In genomic region chr11:32542181-32542580, GRCm38 (mm10) we compare ENCODE assay signal across 11 mouse cellular contexts. TPM values are rescaled to one million over a fixed set of nuclear protein-coding genes. Genes with fewer than 3 reads are reported as not detected.
DNase-seq lines count a peak whose midpoint lies in the region; ATAC-seq and TF ChIP-seq lines count a peak whose summit lies in the region.
"Had no signal": no experiment of that assay in that cellular context is flagged by ENCODE, and none has a peak within 500 bp of the region (broad histone marks: within the 10 kb centered on the region; RNA-seq: fewer than 3 reads in every experiment).

No protein-coding gene starts in this region.

- H3K27me3 ChIP-seq in thymus, adult 2 months (ENCODE audit: control insufficient read depth, insufficient read depth, low read length), result no peaks in the 10 kb centered on the region
- no peaks in the 10 kb centered on the region for H3K27me3 ChIP-seq in intestine, postnatal 0 days (replicated peaks; ENCODE audit: control insufficient read depth, insufficient read depth, low read length)
- no peaks in the 10 kb centered on the region for H3K27me3 ChIP-seq in stomach, embryonic 16.5 days (ENCODE audit: control insufficient read depth, insufficient read depth, low read length)

- peak; percentile 86 for DNase-seq in heart, adult 11 months
- DNase-seq in heart, postnatal 4 days, result no peak
- DNase-seq in thymus, adult 2 months, result no peak
- DNase-seq in thymus, postnatal 14 days, result no peak
- no peak for DNase-seq in cerebellum, postnatal 10 days
- DNase-seq in Muller cell, postnatal 12 days (ENCODE audit: inconsistent ontology term), result no peak
- DNase-seq: cerebellum, adult 9-10 months; lung, adult 2 months had no signal

- no peak for TF ChIP-seq CTCF in thymus, adult 2 months (IDR thresholded peaks at IDR 0.05; ENCODE audit: borderline replicate concordance, control insufficient read depth, extremely low read depth, insufficient read depth, low read length, poor library complexity)
- TF ChIP-seq CTCF in intestine, postnatal 0 days (IDR thresholded peaks at IDR 0.05; ENCODE audit: low read depth), result no peak

- no peaks in the 10 kb centered on the region for H3K9me3 ChIP-seq in intestine, postnatal 0 days (ENCODE audit: control insufficient read depth)
- H3K9me3 ChIP-seq in stomach, embryonic 16.5 days (replicated peaks; ENCODE audit: control insufficient read depth, low read length), result no peaks in the 10 kb centered on the region

- H3K4me1 ChIP-seq in thymus, adult 2 months (replicated peaks; ENCODE audit: control insufficient read depth, insufficient read depth, low read length), result peaks cover 62% of the 10 kb centered on the region
- H3K4me1 ChIP-seq in intestine, postnatal 0 days (replicated peaks; ENCODE audit: control insufficient read depth, insufficient read depth, low read length), result no peaks in the 10 kb centered on the region
- peaks cover 31% of the 10 kb centered on the region for H3K4me1 ChIP-seq in stomach, embryonic 16.5 days (ENCODE audit: control insufficient read depth, insufficient read depth, low read length)

- H3K36me3 ChIP-seq in thymus, adult 2 months (ENCODE audit: control insufficient read depth, insufficient read depth, low read length), result no peaks in the 10 kb centered on the region
- peaks cover 3% of the 10 kb centered on the region; the same call in 1 of the 2 replicates for H3K36me3 ChIP-seq in intestine, postnatal 0 days (ENCODE audit: control insufficient read depth, insufficient read depth)
- H3K36me3 ChIP-seq in stomach, embryonic 16.5 days (ENCODE audit: control insufficient read depth, insufficient read depth, low read length), result no peaks in the 10 kb centered on the region

- 40% methylated on average over 4 of the region's 4 CpGs for WGBS in thymus, adult 2 months
- WGBS in intestine, postnatal 0 days, result 93% methylated on average over 4 of the region's 4 CpGs
- WGBS in stomach, embryonic 16.5 days, result 85% methylated on average over 4 of the region's 4 CpGs

- H3K9ac ChIP-seq in intestine, postnatal 0 days (ENCODE audit: low read depth, low read length), result no peak overlapping the region
- H3K9ac ChIP-seq in stomach, embryonic 16.5 days (ENCODE audit: low read length), result no peak overlapping the region

- H3K4me2 ChIP-seq in intestine, postnatal 0 days (replicated peaks; ENCODE audit: low read depth), result no peak overlapping the region
- H3K4me2 ChIP-seq in stomach, embryonic 16.5 days (ENCODE audit: low read depth, low read length), result no peak overlapping the region

- H3K4me3 ChIP-seq in thymus, adult 2 months (ENCODE audit: control insufficient read depth, insufficient read depth, low read length), result no peak overlapping the region
- H3K4me3 ChIP-seq in intestine, postnatal 0 days (ENCODE audit: low read depth, low read length), result no peak overlapping the region
- H3K4me3 ChIP-seq in stomach, embryonic 16.5 days (replicated peaks; ENCODE audit: low read length), result no peak overlapping the region

- ATAC-seq in intestine, postnatal 0 days, result no peak
- no peak for ATAC-seq in stomach, embryonic 16.5 days (ENCODE audit: insufficient read depth, low FRiP score)

- no peak for TF ChIP-seq POLR2A in thymus, adult 2 months (IDR thresholded peaks at IDR 0.05; ENCODE audit: control insufficient read depth, extremely low read depth, insufficient read depth, low read length, poor library complexity)

- H3K27ac ChIP-seq in thymus, adult 2 months (ENCODE audit: control insufficient read depth, insufficient read depth, low read length), result peak overlapping the region; percentile 88
- H3K27ac ChIP-seq in intestine, postnatal 0 days (ENCODE audit: low read depth, low read length), result 0 out of 2 replicates have a peak overlapping the region, but pooled peaks have one; percentile 9
- H3K27ac ChIP-seq in stomach, embryonic 16.5 days (ENCODE audit: low read length), result peak overlapping the region; percentile 22

RNA-seq across cellular contexts. Expression of gene Stk10, which starts 9.1 kb away (rescaled TPM):
- total RNA-seq in heart, postnatal 4 days (2021), result 10 to 100 TPM; 11.8 to 12.7 TPM
- 50.3 and 55.4 TPM in 2 replicates for polyA plus RNA-seq in thymus, adult 2 months (2012; rRNA removed)
- polyA plus RNA-seq in intestine, postnatal 0 days (2015; fragmentation: Nextera tagmentation; extraction: Ambion mirVana), result 2.6 and 2.7 TPM in 2 replicates
- 4.2 TPM in 2 replicates for polyA plus RNA-seq in stomach, embryonic 16.5 days (2015; fragmentation: Nextera tagmentation; extraction: Ambion mirVana)

RNA-seq across cellular contexts. Expression of gene Efcab9, which starts 10.3 kb away (rescaled TPM):
- under 1 TPM in 1 of 2 experiments, not detected in 1; 0.47 TPM for total RNA-seq in heart, postnatal 4 days (2021)
- polyA plus RNA-seq in thymus, adult 2 months (2012; rRNA removed), result 0.71 and 0.85 TPM in 2 replicates
- polyA plus RNA-seq in intestine, postnatal 0 days (2015; fragmentation: Nextera tagmentation; extraction: Ambion mirVana), result 0.21 and 0.58 TPM in 2 replicates
- polyA plus RNA-seq in stomach, embryonic 16.5 days (2015; fragmentation: Nextera tagmentation; extraction: Ambion mirVana), result 0.70 and 0.87 TPM in 2 replicates
- total RNA-seq: hematopoietic stem cell, adult 5-6 weeks had no signal
- polyA plus RNA-seq: lung, adult 2 months had no signal

Comparison
In these comparisons a context has a peak if more than half of its experiments do, and no peak if none do; other contexts are left out.
1. H3K27ac ChIP-seq: peak in every context shown above with its lines; median percentile 88 in thymus, adult 2 months; 22 in stomach, embryonic 16.5 days; 9 in intestine, postnatal 0 days.